Mouse (Mus musculus): Measurements from ENCODE around the gene Ar. TPM values are rescaled to one million over a fixed set of nuclear protein-coding genes. Genes with fewer than 3 reads are reported as not detected.

The Ar gene
- polyA plus RNA-seq, 1 experiment from 2014 or later = 1.7 TPM

- Histone ChIP-seq H3K36me3 (ENCODE audit: insufficient read depth, low read length) (no peaks in the 10 kb centered on the region), H3K4me3 (ENCODE audit: low read length) (no peak overlapping the region), H3K9me3 (ENCODE audit: low read length) (no peaks in the 10 kb centered on the region), H3K27me3 (ENCODE audit: insufficient read depth, low read length) (no peaks in the 10 kb centered on the region), H3K27ac (ENCODE audit: low read length) (no peak overlapping the region), H3K9ac (replicated peaks; ENCODE audit: low read length) (no peak overlapping the region), H3K4me1 (ENCODE audit: insufficient read depth, low read length) (no peaks in the 10 kb centered on the region), H3K4me2 (replicated peaks; ENCODE audit: low read depth, low read length) (no peak overlapping the region)
- 78% methylated on average over 4 of the region's 4 CpGs for WGBS
- no peak for ATAC-seq (ENCODE audit: low FRiP score, low TSS enrichment)
These were observed 99.8 kb downstream of the Ar start for GRCm38 (mm10) chrX:98248363-98248762.

DNA sequence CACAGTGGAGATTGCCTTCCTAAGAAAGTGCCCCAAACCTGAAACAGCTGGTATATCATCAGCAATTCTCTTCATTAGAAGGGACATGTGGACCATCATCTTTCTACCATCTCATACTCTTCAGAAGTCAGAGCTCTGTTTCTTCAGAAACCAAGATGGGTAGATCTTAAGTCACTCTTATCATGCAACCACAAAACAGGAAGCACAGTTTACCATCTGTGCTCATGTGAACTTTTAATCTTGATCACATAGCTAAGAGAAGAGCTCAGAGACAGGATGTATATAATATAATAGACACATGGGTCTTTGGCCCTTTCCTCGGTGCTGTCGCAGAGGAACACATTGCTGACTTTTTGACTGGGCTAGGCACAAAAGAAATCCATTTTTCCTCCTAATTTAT is 111.1 kb downstream of the Ar start:
- Histone ChIP-seq H3K4me3 (ENCODE audit: low read length) (no peak overlapping the region), H3K27ac (ENCODE audit: low read length) (no peak overlapping the region), H3K27me3 (ENCODE audit: insufficient read depth, low read length) (no peaks in the 10 kb centered on the region), H3K4me1 (ENCODE audit: insufficient read depth, low read length) (no peaks in the 10 kb centered on the region), H3K4me2 (replicated peaks; ENCODE audit: low read depth, low read length) (no peak overlapping the region), H3K9me3 (ENCODE audit: low read length) (no peaks in the 10 kb centered on the region), H3K36me3 (ENCODE audit: insufficient read depth, low read length) (no peaks in the 10 kb centered on the region), H3K9ac (replicated peaks; ENCODE audit: low read length) (no peak overlapping the region)
- WGBS = 83% methylated on average over 2 of the region's 2 CpGs
- no peak for ATAC-seq (ENCODE audit: low FRiP score, low TSS enrichment)

GRCm38 (mm10) chrX:98265755-98266154 is 117.2 kb downstream of the Ar start:
- no peaks in the 10 kb centered on the region for H3K9me3 ChIP-seq (ENCODE audit: low read length)
- H3K4me1 ChIP-seq (ENCODE audit: insufficient read depth, low read length) = no peaks in the 10 kb centered on the region
- no peak overlapping the region for H3K4me2 ChIP-seq (replicated peaks; ENCODE audit: low read depth, low read length)
- 85% methylated on average over 2 of the region's 2 CpGs for WGBS
- ATAC-seq (ENCODE audit: low FRiP score, low TSS enrichment) = no peak
- no peaks in the 10 kb centered on the region for H3K36me3 ChIP-seq (ENCODE audit: insufficient read depth, low read length)
- H3K9ac ChIP-seq (replicated peaks; ENCODE audit: low read length) = no peak overlapping the region
- no peak overlapping the region for H3K4me3 ChIP-seq (ENCODE audit: low read length)
- H3K27ac ChIP-seq (ENCODE audit: low read length) = no peak overlapping the region
- no peaks in the 10 kb centered on the region; the same call in 1 of the 2 replicates for H3K27me3 ChIP-seq (ENCODE audit: insufficient read depth, low read length)

- no peak for ATAC-seq (ENCODE audit: low FRiP score, low TSS enrichment)
- Histone ChIP-seq H3K9ac (replicated peaks; ENCODE audit: low read length) (no peak overlapping the region), H3K4me1 (ENCODE audit: insufficient read depth, low read length) (no peaks in the 10 kb centered on the region), H3K4me2 (replicated peaks; ENCODE audit: low read depth, low read length) (no peak overlapping the region), H3K27ac (ENCODE audit: low read length) (no peak overlapping the region), H3K27me3 (ENCODE audit: insufficient read depth, low read length) (no peaks in the 10 kb centered on the region; the same call in 1 of the 2 replicates), H3K4me3 (ENCODE audit: low read length) (no peak overlapping the region), H3K36me3 (ENCODE audit: insufficient read depth, low read length) (no peaks in the 10 kb centered on the region), H3K9me3 (ENCODE audit: low read length) (no peaks in the 10 kb centered on the region)
These were observed 122.8 kb downstream of the Ar start for GRCm38 (mm10) chrX:98271361-98271760.

- Histone ChIP-seq H3K4me3 (ENCODE audit: low read length) (no peak overlapping the region), H3K9me3 (ENCODE audit: low read length) (no peaks in the 10 kb centered on the region), H3K27ac (ENCODE audit: low read length) (no peak overlapping the region), H3K36me3 (ENCODE audit: insufficient read depth, low read length) (no peaks in the 10 kb centered on the region), H3K4me2 (replicated peaks; ENCODE audit: low read depth, low read length) (no peak overlapping the region), H3K4me1 (ENCODE audit: insufficient read depth, low read length) (no peaks in the 10 kb centered on the region), H3K27me3 (ENCODE audit: insufficient read depth, low read length) (peaks cover 2% of the 10 kb centered on the region; the same call in 1 of the 2 replicates), H3K9ac (replicated peaks; ENCODE audit: low read length) (no peak overlapping the region)
- WGBS = 50% methylated on average over 1 of the region's 1 CpGs
- ATAC-seq (ENCODE audit: low FRiP score, low TSS enrichment) = no peak
These were observed 143.2 kb downstream of the Ar start for GRCm38 (mm10) chrX:98291763-98292162.

DNA sequence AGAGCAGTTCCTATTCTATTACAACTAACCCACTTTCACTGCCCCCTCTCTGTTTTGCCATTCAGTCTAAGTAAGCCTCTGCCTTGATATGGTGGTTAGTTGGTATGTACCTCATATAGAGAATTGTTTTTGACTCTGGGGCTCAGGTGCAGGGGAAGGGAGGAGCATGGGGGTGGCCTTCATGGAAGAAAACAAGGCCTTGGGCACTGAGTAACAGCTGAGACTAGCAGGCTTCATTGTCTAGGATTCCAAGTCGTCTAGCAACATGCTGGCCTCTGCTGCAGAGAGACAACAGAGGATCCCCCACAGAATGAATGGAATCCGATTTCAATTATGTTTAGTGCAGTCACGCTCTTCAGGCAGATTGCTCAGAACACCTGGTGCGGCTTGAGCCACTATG is 152.1 kb downstream of the Ar start:
- Histone ChIP-seq H3K9me3 (ENCODE audit: low read length) (no peaks in the 10 kb centered on the region), H3K9ac (replicated peaks; ENCODE audit: low read length) (no peak overlapping the region), H3K4me2 (replicated peaks; ENCODE audit: low read depth, low read length) (no peak overlapping the region), H3K27ac (ENCODE audit: low read length) (no peak overlapping the region), H3K27me3 (ENCODE audit: insufficient read depth, low read length) (peaks cover 5% of the 10 kb centered on the region; the same call in 1 of the 2 replicates), H3K4me3 (ENCODE audit: low read length) (no peak overlapping the region), H3K4me1 (ENCODE audit: insufficient read depth, low read length) (no peaks in the 10 kb centered on the region), H3K36me3 (ENCODE audit: insufficient read depth, low read length) (no peaks in the 10 kb centered on the region)
- WGBS = 49% methylated on average over 4 of the region's 4 CpGs
- ATAC-seq (ENCODE audit: low FRiP score, low TSS enrichment) = no peak

DNA sequence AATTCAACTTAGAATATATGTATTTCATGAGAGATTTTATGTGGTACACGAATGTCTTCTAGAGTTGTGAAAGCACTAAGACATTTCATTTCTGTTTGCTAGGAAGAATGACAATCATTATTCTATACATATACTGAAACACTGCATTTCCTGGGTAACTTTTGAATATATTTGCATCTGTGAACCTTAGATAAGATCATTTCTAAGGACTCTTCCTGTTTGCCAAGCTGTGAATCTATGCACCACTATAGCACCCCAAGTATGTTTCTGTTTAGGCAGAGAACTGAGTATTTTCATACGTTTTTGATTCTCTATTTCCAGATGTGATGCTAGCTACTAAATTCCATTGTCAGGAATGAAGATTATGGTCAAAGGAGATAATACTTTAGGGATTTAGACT is 153.4 kb downstream of the Ar start:
- no peak for ATAC-seq (ENCODE audit: low FRiP score, low TSS enrichment)
- H3K36me3 ChIP-seq (ENCODE audit: insufficient read depth, low read length) = no peaks in the 10 kb centered on the region
- H3K4me2 ChIP-seq (replicated peaks; ENCODE audit: low read depth, low read length) = no peak overlapping the region
- no peaks in the 10 kb centered on the region for H3K4me1 ChIP-seq (ENCODE audit: insufficient read depth, low read length)
- peaks cover 5% of the 10 kb centered on the region; the same call in 1 of the 2 replicates for H3K27me3 ChIP-seq (ENCODE audit: insufficient read depth, low read length)
- H3K9me3 ChIP-seq (ENCODE audit: low read length) = no peaks in the 10 kb centered on the region
- 69% methylated on average over 2 of the region's 2 CpGs for WGBS
- no peak overlapping the region for H3K9ac ChIP-seq (replicated peaks; ENCODE audit: low read length)
- H3K27ac ChIP-seq (ENCODE audit: low read length) = no peak overlapping the region
- H3K4me3 ChIP-seq (ENCODE audit: low read length) = no peak overlapping the region

GRCm38 (mm10) chrX:98315961-98316360 is 167.4 kb downstream of the Ar start:
- ATAC-seq (ENCODE audit: low FRiP score, low TSS enrichment) = no peak
- H3K4me1 ChIP-seq (ENCODE audit: insufficient read depth, low read length) = no peaks in the 10 kb centered on the region

GRCm38 (mm10) chrX:98317483-98317882 is 168.9 kb downstream of the Ar start:
- Histone ChIP-seq H3K4me3 (ENCODE audit: low read length) (no peak overlapping the region), H3K36me3 (ENCODE audit: insufficient read depth, low read length) (no peaks in the 10 kb centered on the region), H3K9ac (replicated peaks; ENCODE audit: low read length) (no peak overlapping the region), H3K9me3 (ENCODE audit: low read length) (no peaks in the 10 kb centered on the region), H3K27me3 (ENCODE audit: insufficient read depth, low read length) (peaks cover 16% of the 10 kb centered on the region; the same call in 1 of the 2 replicates), H3K4me2 (replicated peaks; ENCODE audit: low read depth, low read length) (no peak overlapping the region), H3K4me1 (ENCODE audit: insufficient read depth, low read length) (no peaks in the 10 kb centered on the region), H3K27ac (ENCODE audit: low read length) (no peak overlapping the region)
- no peak for ATAC-seq (ENCODE audit: low FRiP score, low TSS enrichment)

More at GRCm38 (mm10) chrX:98315961-98316360, 167.4 kb downstream of the Ar start:
- Histone ChIP-seq H3K27ac (ENCODE audit: low read length) (no peak overlapping the region), H3K4me2 (replicated peaks; ENCODE audit: low read depth, low read length) (no peak overlapping the region), H3K9ac (replicated peaks; ENCODE audit: low read length) (no peak overlapping the region), H3K9me3 (ENCODE audit: low read length) (no peaks in the 10 kb centered on the region), H3K27me3 (ENCODE audit: insufficient read depth, low read length) (peaks cover 16% of the 10 kb centered on the region; the same call in 1 of the 2 replicates), H3K36me3 (ENCODE audit: insufficient read depth, low read length) (no peaks in the 10 kb centered on the region), H3K4me3 (ENCODE audit: low read length) (no peak overlapping the region)
- 99% methylated on average over 3 of the region's 3 CpGs for WGBS

DNA sequence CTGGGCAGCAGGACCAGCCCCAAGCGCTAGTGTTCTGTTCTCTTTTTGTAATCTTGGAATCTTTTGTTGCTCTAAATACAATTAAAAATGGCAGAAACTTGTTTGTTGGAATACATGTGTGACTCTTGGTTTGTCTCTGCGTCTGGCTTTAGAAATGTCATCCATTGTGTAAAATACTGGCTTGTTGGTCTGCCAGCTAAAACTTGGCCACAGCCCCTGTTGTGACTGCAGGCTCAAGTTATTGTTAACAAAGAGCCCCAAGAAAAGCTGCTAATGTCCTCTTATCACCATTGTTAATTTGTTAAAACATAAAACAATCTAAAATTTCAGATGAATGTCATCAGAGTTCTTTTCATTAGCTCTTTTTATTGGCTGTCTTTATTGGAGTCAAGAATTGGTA is 174.5 kb downstream of the Ar start:
- H3K9me3 ChIP-seq (ENCODE audit: low read length) = no peaks in the 10 kb centered on the region
- H3K27me3 ChIP-seq (ENCODE audit: insufficient read depth, low read length) = peaks cover 4% of the 10 kb centered on the region; the same call in 1 of the 2 replicates
- H3K36me3 ChIP-seq (ENCODE audit: insufficient read depth, low read length) = no peaks in the 10 kb centered on the region
- H3K4me2 ChIP-seq (replicated peaks; ENCODE audit: low read depth, low read length) = no peak overlapping the region
- no peak overlapping the region for H3K4me3 ChIP-seq (ENCODE audit: low read length)
- H3K4me1 ChIP-seq (ENCODE audit: insufficient read depth, low read length) = no peaks in the 10 kb centered on the region
- H3K9ac ChIP-seq (replicated peaks; ENCODE audit: low read length) = no peak overlapping the region
- no peak overlapping the region for H3K27ac ChIP-seq (ENCODE audit: low read length)
- 88% methylated on average over 2 of the region's 2 CpGs for WGBS
- ATAC-seq (ENCODE audit: low FRiP score, low TSS enrichment) = no peak

All from kidney, embryonic 16.5 days (tissue).